ENCODE assay signal across 9 mouse cellular contexts in genomic region chr11:88873027-88873666, GRCm38 (mm10). TPM values are rescaled to one million over a fixed set of nuclear protein-coding genes. Genes with fewer than 3 reads are reported as not detected.
DNase-seq lines count a peak whose midpoint lies in the region; ATAC-seq and TF ChIP-seq lines count a peak whose summit lies in the region.
"Had no signal": no experiment of that assay in that cellular context is flagged by ENCODE, and none has a peak within 500 bp of the region (broad histone marks: within the 10 kb centered on the region; RNA-seq: fewer than 3 reads in every experiment).

No protein-coding gene starts in this region.

- no peak overlapping the region for H3K27ac ChIP-seq in heart, embryonic 13.5 days (replicated peaks)
- no peak overlapping the region for H3K27ac ChIP-seq in ES-Bruce4 (ENCODE audit: insufficient read depth, low read length)
- no peak overlapping the region for H3K27ac ChIP-seq in forebrain, embryonic 16.5 days (ENCODE audit: low read length)
- no peak overlapping the region for H3K27ac ChIP-seq in liver, embryonic 16.5 days (ENCODE audit: low read length)

- no peak for TF ChIP-seq POLR2A in ES-Bruce4 (IDR thresholded peaks at IDR 0.05; ENCODE audit: insufficient read depth, low read length)

- no peak for ATAC-seq in heart, embryonic 13.5 days (ENCODE audit: extremely low read depth, insufficient number of reproducible peaks, low FRiP score, low TSS enrichment)
- no peak for ATAC-seq in forebrain, embryonic 16.5 days
- no peak for ATAC-seq in liver, embryonic 16.5 days (ENCODE audit: low read depth)

- no peaks in the 10 kb centered on the region for H3K36me3 ChIP-seq in heart, embryonic 13.5 days
- H3K36me3 ChIP-seq in ES-Bruce4 (ENCODE audit: control insufficient read depth, insufficient read depth, low read length, poor library complexity, severe bottlenecking): no peaks in the 10 kb centered on the region
- H3K36me3 ChIP-seq in forebrain, embryonic 16.5 days (ENCODE audit: control insufficient read depth, insufficient read depth): no peaks in the 10 kb centered on the region
- no peaks in the 10 kb centered on the region for H3K36me3 ChIP-seq in liver, embryonic 16.5 days (ENCODE audit: control insufficient read depth, insufficient read depth)

- TF ChIP-seq EP300 in ES-Bruce4 (IDR thresholded peaks at IDR 0.05; ENCODE audit: insufficient read depth, low read depth, low read length): no peak

- peak overlapping the region; percentile 82 for H3K4me2 ChIP-seq in heart, embryonic 13.5 days
- peak overlapping the region; percentile 60 for H3K4me2 ChIP-seq in forebrain, embryonic 16.5 days (ENCODE audit: low read length)
- peak overlapping the region; percentile 50 for H3K4me2 ChIP-seq in liver, embryonic 16.5 days (ENCODE audit: low read depth, low read length)

- H3K27me3 ChIP-seq in heart, embryonic 13.5 days (replicated peaks): peaks cover 31% of the 10 kb centered on the region
- no peaks in the 10 kb centered on the region for H3K27me3 ChIP-seq in ES-Bruce4 (ENCODE audit: control insufficient read depth, insufficient read depth, low read length, poor library complexity, severe bottlenecking)
- peaks cover 6% of the 10 kb centered on the region for H3K27me3 ChIP-seq in forebrain, embryonic 16.5 days (replicated peaks; ENCODE audit: control insufficient read depth, insufficient read depth, low read length)
- peaks cover 23% of the 10 kb centered on the region for H3K27me3 ChIP-seq in liver, embryonic 16.5 days (ENCODE audit: control insufficient read depth, insufficient read depth, low read depth, low read length)

- peaks cover 7% of the 10 kb centered on the region; the same call in 1 of the 2 replicates for H3K4me1 ChIP-seq in heart, embryonic 13.5 days
- peaks cover 2% of the 10 kb centered on the region for H3K4me1 ChIP-seq in ES-Bruce4 (ENCODE audit: control insufficient read depth, insufficient read depth, low read length)
- H3K4me1 ChIP-seq in forebrain, embryonic 16.5 days (replicated peaks; ENCODE audit: control insufficient read depth, insufficient read depth, low read length): peaks cover 8% of the 10 kb centered on the region
- no peaks in the 10 kb centered on the region; the same call in 1 of the 2 replicates for H3K4me1 ChIP-seq in liver, embryonic 16.5 days (ENCODE audit: control insufficient read depth, low read depth, low read length)

- H3K9ac ChIP-seq in heart, embryonic 13.5 days: peak overlapping the region; percentile 80
- H3K9ac ChIP-seq in ES-Bruce4 (ENCODE audit: low read depth, poor library complexity, severe bottlenecking): peak overlapping the region; percentile 23; the same call in 1 of the 2 replicates
- H3K9ac ChIP-seq in forebrain, embryonic 16.5 days (replicated peaks; ENCODE audit: low read depth, low read length): peak overlapping the region; percentile 35; the same call in 1 of the 2 replicates
- no peak overlapping the region for H3K9ac ChIP-seq in liver, embryonic 16.5 days (ENCODE audit: low read depth, low read length)

- TF ChIP-seq CTCF in ES-Bruce4 (IDR thresholded peaks at IDR 0.05; ENCODE audit: low read depth, low read length): no peak

- H3K9me3 ChIP-seq in heart, embryonic 13.5 days: no peaks in the 10 kb centered on the region
- no peaks in the 10 kb centered on the region for H3K9me3 ChIP-seq in ES-Bruce4 (replicated peaks; ENCODE audit: control insufficient read depth, insufficient read depth, low read length, poor library complexity, severe bottlenecking)
- H3K9me3 ChIP-seq in forebrain, embryonic 16.5 days (ENCODE audit: control insufficient read depth, low read length): no peaks in the 10 kb centered on the region
- H3K9me3 ChIP-seq in liver, embryonic 16.5 days (replicated peaks; ENCODE audit: control insufficient read depth, low read length): no peaks in the 10 kb centered on the region

- H3K4me3 ChIP-seq in heart, embryonic 13.5 days: peak overlapping the region; percentile 56
- peak overlapping the region; percentile 32 for H3K4me3 ChIP-seq in ES-Bruce4 (ENCODE audit: low read depth, low read length)
- peak overlapping the region; percentile 34 for H3K4me3 ChIP-seq in forebrain, embryonic 16.5 days (replicated peaks; ENCODE audit: low read length)
- peak overlapping the region; percentile 30 for H3K4me3 ChIP-seq in liver, embryonic 16.5 days (ENCODE audit: low read depth, low read length)

- intact Hi-C loops in heart, postnatal 36 days (cut with DNase I): no loop called here

- DNase-seq in heart, postnatal 36 days: no peak
- DNase-seq in layer of hippocampus, adult 9-10 months (ENCODE audit: low spot score): no peak
- DNase-seq in yolk sac, embryonic 10.5 days (ENCODE audit: low spot score): no peak
- no peak for DNase-seq in left cerebral cortex, adult 9 months (ENCODE audit: low spot score in 2 of 2)
- DNase-seq: thymus, adult 2 months had no signal

- 3% methylated on average over 20 of the region's 20 CpGs for WGBS in heart, embryonic 13.5 days
- 3% methylated on average over 20 of the region's 20 CpGs for WGBS in forebrain, embryonic 16.5 days
- WGBS in liver, embryonic 16.5 days (ENCODE audit: insufficient replicate concordance): 4% methylated on average over 20 of the region's 20 CpGs

RNA-seq across cellular contexts. Expression of gene Akap1, which starts 8.8 kb away (rescaled TPM):
- 31.4 and 33.7 TPM in 2 replicates for polyA plus RNA-seq in heart, embryonic 13.5 days (2015; fragmentation: Nextera tagmentation; extraction: Ambion mirVana)
- total RNA-seq in heart, postnatal 36 days (2021): 100 to 1,000 TPM; 117 to 139 TPM
- 48.2 and 51.4 TPM in 2 replicates for polyA plus RNA-seq in ES-Bruce4 (2011; ENCODE audit: insufficient read depth, insufficient read length, low read depth, missing spikeins)
- 37.5 and 40.7 TPM in 2 replicates for polyA plus RNA-seq in forebrain, embryonic 16.5 days (2015; fragmentation: Nextera tagmentation; extraction: Ambion mirVana)
- polyA plus RNA-seq in liver, embryonic 16.5 days (2015; fragmentation: Nextera tagmentation; extraction: Ambion mirVana): 7.7 and 9.5 TPM in 2 replicates
